Mouse (Mus musculus) erythroblast, embryonic 14.5 days (primary cell): ENCODE measurements around the gene Ren1.

Experiments used
- GATA1 ChIP-seq: IDR thresholded peaks from 2 replicates; pipeline ENCODE4 v1.6.1; 2012; ENCODE audit warnings: low read length, inconsistent platforms, mixed read lengths
- TAL1 ChIP-seq: IDR thresholded peaks from 3 replicates; pipeline ENCODE4 v1.6.1; 2012; ENCODE audit warnings: low read length, inconsistent platforms, mixed read lengths

- no peak for TF ChIP-seq GATA1
- TF ChIP-seq TAL1 = no peak
These were observed 14.6 kb downstream of the Ren1 start for GRCm38 (mm10) chr1:133364890-133365289.
